Mouse (Mus musculus): ENCODE measurements around the gene Slc35g3. TPM values are rescaled to one million over a fixed set of nuclear protein-coding genes. Genes with fewer than 3 reads are reported as not detected.

Slc35g3 gene
- polyA plus RNA-seq, 1 experiment, result not detected

DNA sequence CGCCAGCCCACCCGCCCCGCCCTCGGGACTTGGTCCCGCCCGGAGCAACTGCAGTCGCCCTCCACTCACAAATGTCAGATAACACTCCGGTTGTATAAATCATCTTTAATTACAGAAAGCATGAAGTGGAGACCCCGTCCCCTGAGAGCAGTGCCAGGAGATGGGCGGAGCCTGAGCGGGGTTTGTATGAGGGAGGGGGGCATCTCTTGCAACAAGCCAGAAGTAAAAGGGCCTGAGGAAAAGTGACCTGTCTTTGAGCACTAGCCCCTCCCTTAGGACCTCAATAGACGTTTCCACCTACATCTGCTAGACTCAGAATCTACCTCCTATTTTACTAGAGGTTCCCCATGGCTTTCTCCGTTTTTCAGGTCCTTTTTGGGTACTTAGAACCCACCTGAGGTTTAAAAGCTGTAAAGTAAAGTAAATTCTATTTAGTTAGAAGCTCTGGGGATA lies 34.2 kb upstream of the Slc35g3 start:
- peak overlapping the region; percentile 38 for H3K4me3 ChIP-seq (ENCODE audit: insufficient read depth, low read depth, low read length)
- H3K4me1 ChIP-seq (ENCODE audit: control insufficient read depth, insufficient read depth, insufficient read length, low read length), result peaks cover under 1% of the 10 kb centered on the region; the same call in 1 of the 2 replicates
- H3K27ac ChIP-seq (replicated peaks; ENCODE audit: low read depth, low read length), result no peak overlapping the region

GRCm38 (mm10) chr11:69795168-69795982 lies 33.6 kb upstream of the Slc35g3 start, which contains the start of gene Chrnb1:
Gene Chrnb1, minus strand, starts transcription at chr11:69795943.
- Histone ChIP-seq H3K4me3 (ENCODE audit: insufficient read depth, low read depth, low read length) (peak within 1 kb of the TSS; percentile 68), H3K27ac (replicated peaks; ENCODE audit: low read depth, low read length) (peak within 1 kb of the TSS; percentile 91), H3K4me1 (ENCODE audit: control insufficient read depth, insufficient read depth, insufficient read length, low read length) (no peaks in the 10 kb centered on the region; the same call in 1 of the 2 replicates)

DNA sequence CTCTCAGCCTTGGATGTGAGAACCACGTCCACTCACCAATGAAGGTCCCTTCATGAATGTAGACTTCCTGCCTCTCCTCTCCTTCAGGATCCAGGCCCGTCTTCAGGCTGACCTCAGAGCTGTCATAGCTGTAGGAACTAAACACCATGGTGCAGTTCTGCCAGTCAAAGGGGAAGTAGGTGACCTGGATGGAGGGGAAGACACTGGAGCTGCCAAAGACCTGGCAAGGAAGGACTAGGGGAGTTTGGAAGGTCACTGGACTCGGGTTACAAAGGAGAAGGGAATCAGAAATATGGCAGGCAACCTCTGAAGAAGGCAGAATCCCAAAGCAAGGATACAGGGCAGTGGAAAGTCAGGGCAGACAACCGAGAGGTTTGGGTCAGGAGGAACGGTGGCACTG lies 31.7 kb upstream of the Slc35g3 start:
- Histone ChIP-seq H3K27ac (replicated peaks; ENCODE audit: low read depth, low read length) (no peak overlapping the region), H3K4me1 (ENCODE audit: control insufficient read depth, insufficient read depth, insufficient read length, low read length) (no peaks in the 10 kb centered on the region), H3K4me3 (ENCODE audit: insufficient read depth, low read depth, low read length) (no peak overlapping the region)

DNA sequence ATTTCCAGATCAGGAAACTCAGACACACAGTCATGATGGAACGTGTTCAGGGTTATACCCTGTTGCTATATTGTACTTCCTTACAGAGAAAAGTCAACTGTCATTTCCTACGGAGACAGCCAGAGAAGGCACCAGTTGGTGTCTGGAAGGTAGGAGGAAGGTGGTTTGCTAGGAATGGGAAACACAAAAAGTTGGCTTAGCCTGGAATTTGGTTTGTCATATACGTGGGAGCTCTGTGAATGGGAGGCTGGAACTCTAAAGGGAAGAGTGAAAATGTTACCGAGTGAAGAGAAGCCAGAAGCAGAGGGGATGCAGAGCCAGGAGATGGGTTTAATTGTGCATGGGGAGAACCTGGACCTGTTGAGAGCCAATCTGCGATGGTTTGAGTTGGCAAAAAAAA lies 29.7 kb upstream of the Slc35g3 start:
- Histone ChIP-seq H3K4me1 (ENCODE audit: control insufficient read depth, insufficient read depth, insufficient read length, low read length) (no peaks in the 10 kb centered on the region), H3K4me3 (ENCODE audit: insufficient read depth, low read depth, low read length) (no peak overlapping the region), H3K27ac (replicated peaks; ENCODE audit: low read depth, low read length) (no peak overlapping the region)

DNA sequence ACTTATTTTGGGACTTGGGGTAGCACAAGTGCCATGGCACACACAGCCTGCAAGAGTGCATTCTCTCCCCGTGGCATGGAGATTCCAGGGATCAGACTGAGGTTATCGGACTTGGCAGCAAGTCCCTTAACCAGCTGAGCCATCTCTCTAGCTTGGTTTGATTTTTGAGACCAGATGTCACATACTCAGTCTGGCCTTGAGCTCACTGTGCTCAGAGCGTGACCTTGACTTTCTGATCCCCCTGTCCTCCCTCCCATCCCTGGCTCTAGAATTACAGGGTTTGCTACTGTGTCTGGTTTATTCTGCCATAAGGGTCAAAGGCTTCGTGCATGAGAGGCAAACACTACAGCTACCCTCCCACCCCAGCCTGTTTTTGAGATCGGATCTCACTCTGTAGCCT lies 27.7 kb upstream of the Slc35g3 start:
- Histone ChIP-seq H3K27ac (replicated peaks; ENCODE audit: low read depth, low read length) (no peak overlapping the region), H3K4me1 (ENCODE audit: control insufficient read depth, insufficient read depth, insufficient read length, low read length) (0 out of 2 replicates have a peak, but pooled peaks cover 3% of the 10 kb centered on the region), H3K4me3 (ENCODE audit: insufficient read depth, low read depth, low read length) (no peak overlapping the region)

DNA sequence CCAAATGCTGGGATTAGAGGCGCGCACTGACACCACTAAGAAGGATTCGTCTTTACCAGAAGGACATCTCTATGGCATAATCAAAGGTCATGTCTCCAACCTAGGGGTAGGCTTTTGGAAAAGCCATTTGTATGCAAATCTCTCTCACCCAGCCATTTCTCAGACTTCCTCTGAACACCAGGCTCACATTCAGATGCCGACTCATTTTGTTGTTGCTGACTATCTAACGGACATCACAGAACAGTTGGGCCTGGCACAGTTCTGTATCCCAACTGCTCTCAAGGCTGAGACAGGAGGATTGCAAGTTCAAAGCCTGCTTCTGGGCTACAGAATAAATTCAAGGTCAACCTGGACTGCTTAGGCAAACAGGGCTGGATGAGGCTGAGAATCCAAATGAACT lies 25.5 kb upstream of the Slc35g3 start:
- Histone ChIP-seq H3K4me3 (ENCODE audit: insufficient read depth, low read depth, low read length) (no peak overlapping the region), H3K27ac (replicated peaks; ENCODE audit: low read depth, low read length) (no peak overlapping the region), H3K4me1 (ENCODE audit: control insufficient read depth, insufficient read depth, insufficient read length, low read length) (0 out of 2 replicates have a peak, but pooled peaks cover 3% of the 10 kb centered on the region)

DNA sequence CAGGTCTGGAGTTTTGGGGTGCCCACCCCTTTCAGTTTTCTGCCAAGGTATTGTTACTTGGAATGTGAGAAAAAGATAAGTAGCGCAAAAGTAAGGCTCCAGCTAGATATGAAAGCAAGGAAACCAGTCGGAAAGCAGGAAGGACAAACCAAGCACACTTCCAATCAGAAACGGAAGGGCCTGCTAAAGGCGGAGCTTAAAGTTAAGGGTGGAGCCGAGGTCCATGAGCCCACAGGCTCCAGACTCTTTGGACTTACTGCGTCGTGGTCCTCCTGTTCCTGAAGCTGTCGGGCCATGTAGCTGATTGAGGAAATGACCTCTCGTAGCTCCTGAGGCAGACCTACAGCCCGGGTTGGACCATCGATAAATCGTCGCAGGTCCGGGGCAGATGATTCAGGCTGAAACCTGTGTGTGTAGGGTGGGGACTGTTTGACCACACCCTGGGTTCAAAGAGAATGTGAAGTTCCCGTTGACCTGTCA lies 23.1 kb upstream of the Slc35g3 start:
- H3K4me1 ChIP-seq (ENCODE audit: control insufficient read depth, insufficient read depth, insufficient read length, low read length), result 0 out of 2 replicates have a peak, but pooled peaks cover 3% of the 10 kb centered on the region
- H3K27ac ChIP-seq (replicated peaks; ENCODE audit: low read depth, low read length), result peak overlapping the region; percentile 36
- H3K4me3 ChIP-seq (ENCODE audit: insufficient read depth, low read depth, low read length), result peak overlapping the region; percentile 42

DNA sequence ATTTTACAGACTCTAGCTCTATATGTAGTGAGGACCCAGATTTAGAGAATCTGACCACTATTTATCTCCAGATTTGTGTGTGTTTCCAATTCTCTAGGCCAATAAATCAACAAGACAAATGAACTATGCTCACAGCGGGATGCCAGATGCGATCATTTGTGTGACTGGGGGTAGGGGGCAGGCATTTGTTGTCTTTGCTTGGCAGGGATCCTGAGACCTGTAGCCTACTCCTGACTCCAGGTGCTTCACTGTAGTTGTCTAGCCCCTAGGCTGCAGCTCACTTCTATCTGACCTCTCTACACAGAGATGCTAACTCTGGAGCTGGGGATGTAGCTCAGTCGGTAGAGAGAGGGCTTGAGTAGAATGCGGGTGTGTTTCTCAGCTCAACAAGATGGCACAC lies 20.1 kb upstream of the Slc35g3 start:
- H3K27ac ChIP-seq (replicated peaks; ENCODE audit: low read depth, low read length), result no peak overlapping the region
- no peak overlapping the region for H3K4me3 ChIP-seq (ENCODE audit: insufficient read depth, low read depth, low read length)
- H3K4me1 ChIP-seq (ENCODE audit: control insufficient read depth, insufficient read depth, insufficient read length, low read length), result 0 out of 2 replicates have a peak, but pooled peaks cover 3% of the 10 kb centered on the region

DNA sequence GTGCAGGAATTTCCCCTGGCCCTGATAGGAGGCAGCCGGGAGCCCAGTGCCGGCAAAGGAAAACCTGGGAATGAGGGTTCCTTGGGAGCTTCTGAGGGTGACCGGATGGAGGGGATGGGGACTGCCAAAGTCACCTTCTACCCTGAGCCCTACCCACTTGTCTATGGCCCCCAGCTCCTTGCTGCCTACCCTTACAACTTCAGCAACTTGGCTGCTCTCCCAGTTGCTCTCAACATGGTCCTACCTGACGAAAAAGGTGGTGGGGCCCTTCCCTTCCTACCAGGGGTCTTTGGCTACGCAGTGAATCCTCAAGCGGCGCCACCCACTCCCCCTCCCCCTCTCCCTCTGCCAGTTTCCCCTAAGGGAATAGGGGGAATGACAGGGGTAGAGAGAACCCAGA lies 17.2 kb upstream of the Slc35g3 start:
- Histone ChIP-seq H3K4me1 (ENCODE audit: control insufficient read depth, insufficient read depth, insufficient read length, low read length) (no peaks in the 10 kb centered on the region), H3K27ac (replicated peaks; ENCODE audit: low read depth, low read length) (no peak overlapping the region), H3K4me3 (ENCODE audit: insufficient read depth, low read depth, low read length) (no peak overlapping the region)

DNA sequence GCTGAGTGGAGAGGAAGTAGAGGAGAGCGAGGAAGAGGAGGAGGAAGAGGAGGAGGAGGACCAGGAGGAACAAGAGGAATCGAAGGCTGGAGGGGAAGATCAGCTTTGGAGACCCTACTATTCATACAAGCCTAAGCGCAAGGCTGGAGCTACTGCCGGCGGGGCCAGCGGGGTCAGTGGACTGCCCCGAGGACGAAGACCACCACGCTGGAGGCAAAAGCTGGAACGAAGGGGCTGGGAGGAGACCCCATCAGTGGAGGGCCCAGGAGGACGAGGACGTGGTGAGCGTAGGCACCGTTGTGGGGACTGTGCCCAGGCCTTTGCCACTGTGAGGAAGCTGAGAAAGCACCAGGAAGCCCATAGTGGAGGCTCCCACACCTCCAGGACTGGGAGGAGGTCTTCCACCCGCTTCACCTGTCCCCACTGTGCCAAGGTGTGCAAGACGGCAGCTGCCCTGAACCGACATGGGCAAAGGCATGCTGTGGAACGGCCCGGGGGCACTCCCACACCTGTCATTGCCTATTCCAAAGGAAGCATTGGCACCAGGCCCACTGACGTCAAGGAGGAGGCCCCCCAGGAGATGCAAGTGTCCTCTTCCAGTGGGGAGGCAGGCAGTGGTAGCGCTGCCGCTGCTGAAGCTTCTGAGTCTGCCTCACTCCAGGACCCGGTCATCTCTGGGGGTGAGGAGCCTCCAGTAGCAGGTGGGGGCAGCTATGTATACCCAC lies 16.7 kb upstream of the Slc35g3 start:
- no peak overlapping the region for H3K4me3 ChIP-seq (ENCODE audit: insufficient read depth, low read depth, low read length)
- H3K4me1 ChIP-seq (ENCODE audit: control insufficient read depth, insufficient read depth, insufficient read length, low read length), result no peaks in the 10 kb centered on the region
- H3K27ac ChIP-seq (replicated peaks; ENCODE audit: low read depth, low read length), result no peak overlapping the region

- H3K27ac ChIP-seq (replicated peaks; ENCODE audit: low read depth, low read length), result no peak overlapping the region
Observed at GRCm38 (mm10) chr11:69777504-69778257, 15.9 kb upstream of the Slc35g3 start.

GRCm38 (mm10) chr11:69776488-69776887 lies 14.7 kb upstream of the Slc35g3 start:
- Histone ChIP-seq H3K4me1 (ENCODE audit: control insufficient read depth, insufficient read depth, insufficient read length, low read length) (no peaks in the 10 kb centered on the region), H3K27ac (replicated peaks; ENCODE audit: low read depth, low read length) (no peak overlapping the region), H3K4me3 (ENCODE audit: insufficient read depth, low read depth, low read length) (no peak overlapping the region)

More at GRCm38 (mm10) chr11:69777504-69778257, 15.9 kb upstream of the Slc35g3 start:
- no peaks in the 10 kb centered on the region for H3K4me1 ChIP-seq (ENCODE audit: control insufficient read depth, insufficient read depth, insufficient read length, low read length)
- no peak overlapping the region for H3K4me3 ChIP-seq (ENCODE audit: insufficient read depth, low read depth, low read length)

DNA sequence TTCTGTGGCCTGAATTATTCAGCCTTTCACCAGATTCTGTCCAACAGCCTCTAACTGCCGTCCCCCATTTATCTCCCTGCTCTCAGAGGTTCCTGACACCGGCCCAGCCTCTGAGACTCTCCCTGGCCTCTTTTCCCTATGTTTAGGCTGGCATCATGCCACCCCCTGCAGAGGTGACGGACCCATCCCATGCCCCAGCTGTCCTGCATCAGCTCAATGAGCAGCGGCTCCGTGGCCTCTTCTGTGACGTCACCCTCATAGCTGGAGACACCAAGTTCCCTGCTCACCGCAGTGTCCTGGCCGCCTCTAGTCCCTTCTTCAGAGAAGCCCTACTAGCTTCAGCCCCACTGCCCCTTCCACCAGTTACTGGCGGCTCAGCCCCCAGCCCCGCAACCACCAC lies 13.9 kb upstream of the Slc35g3 start:
- Histone ChIP-seq H3K4me3 (ENCODE audit: insufficient read depth, low read depth, low read length) (no peak overlapping the region), H3K4me1 (ENCODE audit: control insufficient read depth, insufficient read depth, insufficient read length, low read length) (no peaks in the 10 kb centered on the region), H3K27ac (replicated peaks; ENCODE audit: low read depth, low read length) (no peak overlapping the region)

DNA sequence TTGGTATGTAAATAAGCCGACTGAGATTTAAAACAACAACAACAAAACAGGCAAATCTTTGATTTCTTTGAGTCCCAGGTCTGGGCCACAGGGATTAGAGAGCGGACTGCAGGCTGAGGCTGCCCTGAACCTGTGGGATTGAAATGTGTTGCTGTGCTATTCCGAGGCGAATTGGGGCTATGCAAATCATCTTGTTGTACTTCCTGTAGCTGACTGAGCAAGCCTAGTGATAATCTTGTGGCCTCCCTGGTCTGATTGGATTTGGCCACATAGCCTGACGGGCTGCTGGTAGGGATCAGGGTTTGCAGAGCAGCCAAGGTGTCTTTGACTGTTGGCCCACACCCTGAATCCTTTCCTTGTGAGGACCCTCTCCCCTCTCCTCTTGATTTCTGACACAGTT lies 13.2 kb upstream of the Slc35g3 start:
- no peaks in the 10 kb centered on the region for H3K4me1 ChIP-seq (ENCODE audit: control insufficient read depth, insufficient read depth, insufficient read length, low read length)
- no peak overlapping the region for H3K4me3 ChIP-seq (ENCODE audit: insufficient read depth, low read depth, low read length)
- no peak overlapping the region for H3K27ac ChIP-seq (replicated peaks; ENCODE audit: low read depth, low read length)

GRCm38 (mm10) chr11:69767625-69767909 lies 5.8 kb upstream of the Slc35g3 start:
- peak overlapping the region; percentile 90 for H3K4me3 ChIP-seq (ENCODE audit: insufficient read depth, low read depth, low read length)
- H3K27ac ChIP-seq (replicated peaks; ENCODE audit: low read depth, low read length), result peak overlapping the region; percentile 77
- peaks cover 14% of the 10 kb centered on the region for H3K4me1 ChIP-seq (ENCODE audit: control insufficient read depth, insufficient read depth, insufficient read length, low read length)
